Mouse (Mus musculus) c-Kit-negative CD71-positive TER-119-positive erythroid progenitor cells, embryonic 14.5 days (primary cell): Measurements from ENCODE around the gene Gm572.
A peak's percentile ranks its signal among the peaks of the same experiment; 100 is the strongest.

Experiments
- DNase-seq: peaks from one replicate; pipeline ENCODE4 v3.0.0-alpha.2; 2013; ENCODE audit warnings: low read depth, low spot score

Gm572 gene

GRCm38 (mm10) chr4:148664021-148664420 lies 20.9 kb downstream of the Gm572 start:
- DNase-seq: no peak

- no peak for DNase-seq
Measured at GRCm38 (mm10) chr4:148667006-148667755, 24.1 kb downstream of the Gm572 start.

- DNase-seq: no peak
Measured at GRCm38 (mm10) chr4:148671230-148671947, 28.3 kb downstream of the Gm572 start.

- DNase-seq: no peak
Measured at GRCm38 (mm10) chr4:148675043-148675442, 31.9 kb downstream of the Gm572 start.

GRCm38 (mm10) chr4:148676188-148676960 lies 33.3 kb downstream of the Gm572 start:
- DNase-seq: no peak

GRCm38 (mm10) chr4:148676961-148677637 lies 34.0 kb downstream of the Gm572 start:
- no peak for DNase-seq

- DNase-seq: no peak
Measured at GRCm38 (mm10) chr4:148678105-148678504, 35.0 kb downstream of the Gm572 start.

- DNase-seq: no peak
Measured at GRCm38 (mm10) chr4:148680505-148681067, 37.5 kb downstream of the Gm572 start.

- DNase-seq: peak; percentile 31
Measured at GRCm38 (mm10) chr4:148681429-148681828, 38.3 kb downstream of the Gm572 start.

- no peak for DNase-seq
Measured at GRCm38 (mm10) chr4:148682961-148683360, 39.8 kb downstream of the Gm572 start.

- DNase-seq: no peak
Measured at GRCm38 (mm10) chr4:148683539-148683938, 40.4 kb downstream of the Gm572 start.

GRCm38 (mm10) chr4:148686491-148686941 lies 43.4 kb downstream of the Gm572 start:
- DNase-seq: no peak

GRCm38 (mm10) chr4:148688091-148688490 lies 45.0 kb downstream of the Gm572 start:
- no peak for DNase-seq

- DNase-seq: no peak
Measured at GRCm38 (mm10) chr4:148691185-148691584, 48.1 kb downstream of the Gm572 start.

GRCm38 (mm10) chr4:148693417-148693959 lies 50.4 kb downstream of the Gm572 start:
- no peak for DNase-seq

- DNase-seq: no peak
Measured at GRCm38 (mm10) chr4:148704756-148705155, 61.6 kb downstream of the Gm572 start.

GRCm38 (mm10) chr4:148708836-148709235 lies 65.7 kb downstream of the Gm572 start:
- DNase-seq: no peak

- no peak for DNase-seq
Measured at GRCm38 (mm10) chr4:148710446-148710845, 67.3 kb downstream of the Gm572 start.

GRCm38 (mm10) chr4:148711323-148711722 lies 68.2 kb downstream of the Gm572 start:
- no peak for DNase-seq

GRCm38 (mm10) chr4:148712632-148713031 lies 69.5 kb downstream of the Gm572 start:
- DNase-seq: no peak

- DNase-seq: no peak
Measured at GRCm38 (mm10) chr4:148714064-148714463, 70.9 kb downstream of the Gm572 start.
